Mouse (Mus musculus): Measurements from ENCODE around the gene Mpp4.

DNA sequence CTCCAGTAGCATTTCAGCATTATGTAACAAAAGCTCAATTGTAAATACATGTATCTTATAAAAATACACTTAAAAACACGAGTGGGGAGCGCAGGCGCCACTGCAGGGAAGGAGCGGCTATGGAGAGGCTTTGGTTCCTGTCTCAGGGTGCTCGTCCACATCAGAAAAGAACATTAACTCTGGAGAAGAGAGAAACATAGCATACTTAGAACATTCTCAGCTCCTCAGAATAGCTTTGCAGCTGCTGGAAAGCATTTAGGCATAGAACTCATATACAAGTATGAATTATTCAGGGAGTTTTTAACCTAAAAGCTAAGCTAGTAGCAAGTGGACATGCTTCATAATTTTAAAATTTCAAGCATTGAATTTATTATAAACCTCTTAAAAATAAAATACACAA lies 62.2 kb downstream of the Mpp4 start:
- TF ChIP-seq CTCF (IDR thresholded peaks at IDR 0.05; ENCODE audit: low read depth, low read length) (no peak), POLR2A (IDR thresholded peaks at IDR 0.05; ENCODE audit: extremely low read depth, insufficient read depth, low read length) (no peak)
